Mouse (Mus musculus) cerebellum, adult 2 months (tissue): ENCODE results near the gene Upk3bl.

ENCODE experiments used
- CTCF ChIP-seq: fragments of 200-500 bp; IDR thresholded peaks from 2 replicates; pipeline ENCODE4 v1.5.1; 2011; ENCODE audit warnings: low read depth, mild to moderate bottlenecking, control low read depth, low read length, moderate library complexity, borderline replicate concordance; ENCODE audit not compliant: insufficient read depth
- POLR2A ChIP-seq: fragments of 200-500 bp; IDR thresholded peaks from 2 replicates; pipeline ENCODE4 v1.6.1; 2011; ENCODE audit warnings: low read length, control low read depth, borderline replicate concordance; ENCODE audit not compliant: insufficient read depth

GRCm38 (mm10) chr5:136052861-136053655 lies 1.2 kb upstream of the Upk3bl start:
- TF ChIP-seq CTCF (no peak), POLR2A (no peak)
